Mouse (Mus musculus): ENCODE data around the gene Mex3a.

GRCm38 (mm10) chr3:88520078-88520477, 12.1 kb upstream of the Mex3a start:
- no peak for TF ChIP-seq CTCF (IDR thresholded peaks at IDR 0.05; ENCODE audit: extremely low read depth, insufficient read depth, insufficient read length, insufficient replicate concordance)
- TF ChIP-seq POLR2A (IDR thresholded peaks at IDR 0.05; ENCODE audit: low read depth, low read length), result no peak
